Mouse (Mus musculus): ENCODE results near the gene Aste1.

- TF ChIP-seq CTCF (IDR thresholded peaks at IDR 0.05; ENCODE audit: extremely low read depth, insufficient read length, insufficient replicate concordance, low read depth, low read length) (no peak), POLR2A (IDR thresholded peaks at IDR 0.05; ENCODE audit: low read depth, low read length) (no peak)
Observed at GRCm38 (mm10) chr9:105387403-105387802, 7.8 kb upstream of the Aste1 start.
